Mouse (Mus musculus) adrenal gland (tissue): Measurements from ENCODE around the gene Plcl1.

Experiments
- intact Hi-C: fragments of 180-260 bp; cut with DNase I; formaldehyde crosslinking; loops from one replicate; pipeline ENCODE4 v1.15.1; 2025

The Plcl1 gene

GRCm38 (mm10) chr1:55700726-55701125 is 295.0 kb downstream of the Plcl1 start:
- intact Hi-C loops = no loop called here

- intact Hi-C loops = no loop called here
These were observed 295.9 kb downstream of the Plcl1 start for GRCm38 (mm10) chr1:55701601-55702000.

DNA sequence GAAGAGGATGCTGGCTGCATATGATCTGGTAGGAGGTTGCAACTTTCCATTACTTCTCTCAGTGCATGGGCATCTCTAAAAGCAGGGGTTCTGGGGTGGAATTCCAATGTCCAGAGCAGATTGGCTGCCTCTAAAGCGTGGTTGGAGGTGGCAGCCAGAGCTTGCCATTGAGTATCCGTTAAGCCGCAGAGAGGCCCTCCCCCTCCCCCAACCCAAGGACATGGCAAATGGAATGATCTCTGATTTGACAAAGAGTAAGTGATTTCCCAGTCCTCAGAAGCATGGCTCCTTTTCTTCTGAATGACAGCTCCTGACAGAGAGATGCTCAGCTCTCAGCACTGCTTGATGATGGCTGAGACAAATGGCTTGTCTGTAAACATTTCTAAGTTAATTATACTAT is 296.4 kb downstream of the Plcl1 start:
- intact Hi-C loops = no loop called here

DNA sequence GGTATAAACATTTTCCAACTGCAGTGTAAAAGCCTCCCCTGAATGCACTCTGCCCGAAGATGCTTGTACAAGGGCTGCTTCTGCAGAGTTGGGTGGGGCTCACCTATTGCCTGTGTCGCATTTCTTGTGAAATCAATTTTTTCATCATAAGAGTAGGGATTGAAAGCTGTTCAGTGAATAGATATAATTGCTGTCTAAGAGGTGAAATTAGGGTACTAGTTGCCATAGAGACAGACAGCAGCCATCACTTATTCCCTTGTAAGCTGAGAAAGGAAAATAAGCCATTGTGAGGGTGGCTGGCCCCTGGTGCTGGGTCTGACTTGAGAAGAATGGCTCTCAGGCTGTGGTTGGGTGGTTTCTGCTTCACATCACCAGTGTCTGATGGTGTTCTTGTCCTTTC is 299.0 kb downstream of the Plcl1 start:
- intact Hi-C loops = no loop called here

DNA sequence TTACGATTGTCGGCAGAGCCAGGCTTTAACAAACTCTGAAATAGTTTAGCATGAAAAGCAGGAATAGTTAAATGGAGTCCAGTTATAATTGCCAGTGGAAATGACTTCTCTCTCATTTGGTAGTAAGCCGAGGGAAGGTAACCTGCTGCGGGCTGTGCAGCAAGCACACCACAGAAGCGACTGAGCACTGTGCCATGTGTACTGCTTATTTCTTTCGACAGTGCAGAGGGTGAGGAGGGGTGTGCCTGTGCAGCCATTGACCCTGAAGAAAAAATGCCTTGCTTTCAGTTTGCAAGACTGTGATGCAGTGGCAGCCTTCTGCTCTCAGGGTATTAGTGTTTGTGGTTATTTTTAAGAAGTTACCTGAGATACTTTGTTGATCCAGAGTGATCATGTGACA is 299.5 kb downstream of the Plcl1 start:
- intact Hi-C loops = no loop called here

- intact Hi-C loops = no loop called here
These were observed 300.0 kb downstream of the Plcl1 start for GRCm38 (mm10) chr1:55705756-55706155.

DNA sequence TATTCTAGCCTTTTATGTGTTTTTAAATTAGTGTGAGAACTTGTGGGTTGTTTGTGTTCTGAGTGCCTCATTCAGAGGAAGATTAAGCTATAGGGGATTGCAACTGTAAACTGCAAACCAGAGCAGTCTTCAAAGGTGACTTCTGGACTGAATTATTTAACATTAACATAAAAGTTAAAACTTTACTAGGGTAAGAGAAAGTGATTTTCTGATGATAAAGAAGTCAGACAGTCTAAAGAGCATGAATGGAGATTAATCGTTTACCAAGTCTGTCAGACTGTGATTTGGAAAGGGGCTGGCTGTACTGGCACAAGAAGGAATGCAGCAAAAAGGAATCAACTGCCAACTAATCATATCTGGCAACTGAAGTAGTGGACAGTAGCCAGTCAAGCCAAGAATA is 301.2 kb downstream of the Plcl1 start:
- intact Hi-C loops = no loop called here

DNA sequence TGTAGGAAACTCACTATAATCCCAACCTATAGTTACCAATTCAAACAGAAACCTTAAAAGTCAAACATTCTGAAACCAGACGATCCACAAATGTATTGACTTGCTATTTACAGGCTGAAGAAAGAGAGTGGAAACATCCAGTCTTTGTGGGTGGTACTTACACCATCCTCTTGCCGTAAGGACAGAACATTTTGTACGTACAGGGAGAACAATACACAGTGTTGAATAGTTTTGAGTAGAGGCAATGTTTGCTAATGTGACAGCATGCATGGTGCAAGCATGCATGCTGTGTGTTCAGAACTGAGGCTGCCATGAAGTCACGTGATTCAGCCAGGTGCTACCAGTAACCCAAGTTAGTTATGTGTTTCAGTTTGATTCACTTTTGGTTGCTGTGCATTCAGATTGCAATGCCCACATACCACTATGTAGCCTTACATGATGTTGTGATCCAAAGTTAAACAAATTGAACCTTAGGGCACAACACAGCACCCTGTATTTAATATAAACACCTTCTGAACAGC is 311.6 kb downstream of the Plcl1 start:
- intact Hi-C loops = no loop called here

DNA sequence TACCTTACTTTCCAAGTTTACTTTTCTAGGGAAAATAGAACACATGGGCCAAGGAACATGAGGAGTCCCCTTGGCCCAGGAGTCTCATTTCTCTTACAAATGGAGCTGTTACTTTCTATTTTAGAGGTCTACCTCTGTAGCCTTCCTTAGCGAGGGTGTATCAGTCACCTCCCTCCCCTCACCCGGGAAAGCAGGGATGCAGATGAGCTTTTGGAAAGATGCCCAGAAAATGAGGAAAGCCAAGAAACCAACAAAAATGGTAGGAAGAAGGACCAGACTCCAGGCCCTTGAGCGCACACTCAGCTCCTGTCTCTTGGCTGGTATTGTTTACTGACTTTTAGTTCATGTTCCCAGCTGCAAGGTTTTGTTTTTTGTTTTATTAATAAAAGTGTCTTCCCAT is 319.7 kb downstream of the Plcl1 start:
- intact Hi-C loops = no loop called here

DNA sequence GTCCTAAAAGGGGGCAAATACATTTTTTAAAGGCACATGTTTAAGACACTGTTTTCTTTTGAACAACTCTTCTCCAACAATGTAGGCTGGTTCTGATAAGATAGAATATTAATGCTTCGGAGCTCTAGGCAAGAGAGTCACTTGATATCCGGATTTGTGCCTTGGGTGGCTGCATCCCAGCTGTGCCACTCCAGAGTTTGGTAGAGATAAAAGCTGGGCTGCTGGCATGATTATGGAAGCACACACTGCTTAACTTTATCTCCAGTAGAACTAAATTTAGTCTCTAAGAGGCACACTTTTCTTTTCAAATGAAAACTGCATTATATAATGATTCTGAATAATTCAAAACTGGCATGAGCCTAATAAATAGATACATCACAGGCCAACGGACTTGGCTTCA is 323.6 kb downstream of the Plcl1 start:
- intact Hi-C loops = no loop called here

DNA sequence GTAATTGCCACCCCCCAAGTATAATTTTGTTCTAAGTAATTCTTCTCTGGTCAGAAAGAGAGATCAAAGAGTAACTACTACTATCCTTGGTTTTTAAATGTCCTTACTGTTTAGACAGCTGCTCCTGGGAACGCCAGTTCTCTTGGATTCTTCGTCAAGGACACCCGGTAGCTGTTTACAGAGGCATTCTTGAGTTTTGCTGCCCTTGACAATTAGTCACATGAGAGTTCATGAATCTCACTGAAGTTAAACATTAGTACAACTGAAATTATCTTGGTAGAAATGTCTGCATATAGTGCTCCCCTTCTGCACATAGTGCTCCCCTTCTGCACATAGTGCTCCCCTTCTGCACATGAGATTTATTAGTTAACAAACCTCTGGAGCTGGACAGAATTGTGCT is 327.2 kb downstream of the Plcl1 start:
- intact Hi-C loops = loop anchor here (10.0 kb wide), 1 partner anchor 498 kb away; the partner anchor contains the start of gene Mars2

- intact Hi-C loops = loop anchor here (2.0 to 10.0 kb wide), 2 partner anchors 331 to 501 kb away; partner anchors contain the start of genes Mars2 and Plcl1
These were observed 330.5 kb downstream of the Plcl1 start for GRCm38 (mm10) chr1:55736054-55736740.

GRCm38 (mm10) chr1:55736762-55737288 is 331.1 kb downstream of the Plcl1 start:
- intact Hi-C loops = loop anchor here (2.0 to 10.0 kb wide), 2 partner anchors 332 to 502 kb away; partner anchors contain the start of genes Mars2 and Plcl1

GRCm38 (mm10) chr1:55738746-55739365 is 333.1 kb downstream of the Plcl1 start:
- intact Hi-C loops = loop anchor here (10.0 kb wide), 1 partner anchor 504 kb away; the partner anchor contains the start of gene Mars2

- intact Hi-C loops = no loop called here
These were observed 336.2 kb downstream of the Plcl1 start for GRCm38 (mm10) chr1:55741885-55742284.

- intact Hi-C loops = no loop called here
These were observed 342.8 kb downstream of the Plcl1 start for GRCm38 (mm10) chr1:55748516-55748915.

- intact Hi-C loops = no loop called here
These were observed 344.0 kb downstream of the Plcl1 start for GRCm38 (mm10) chr1:55749770-55750169.

GRCm38 (mm10) chr1:55755742-55756141 is 350.0 kb downstream of the Plcl1 start:
- intact Hi-C loops = loop anchor here (5.0 kb wide), 1 partner anchor 353 kb away; no protein-coding TSS in a partner anchor

GRCm38 (mm10) chr1:55762284-55762683 is 356.6 kb downstream of the Plcl1 start:
- intact Hi-C loops = no loop called here

GRCm38 (mm10) chr1:55763171-55763570 is 357.4 kb downstream of the Plcl1 start:
- intact Hi-C loops = no loop called here

GRCm38 (mm10) chr1:55766743-55767142 is 361.0 kb downstream of the Plcl1 start:
- intact Hi-C loops = no loop called here

GRCm38 (mm10) chr1:55770072-55770785 is 364.5 kb downstream of the Plcl1 start:
- intact Hi-C loops = no loop called here
